In the genomic region with DNA sequence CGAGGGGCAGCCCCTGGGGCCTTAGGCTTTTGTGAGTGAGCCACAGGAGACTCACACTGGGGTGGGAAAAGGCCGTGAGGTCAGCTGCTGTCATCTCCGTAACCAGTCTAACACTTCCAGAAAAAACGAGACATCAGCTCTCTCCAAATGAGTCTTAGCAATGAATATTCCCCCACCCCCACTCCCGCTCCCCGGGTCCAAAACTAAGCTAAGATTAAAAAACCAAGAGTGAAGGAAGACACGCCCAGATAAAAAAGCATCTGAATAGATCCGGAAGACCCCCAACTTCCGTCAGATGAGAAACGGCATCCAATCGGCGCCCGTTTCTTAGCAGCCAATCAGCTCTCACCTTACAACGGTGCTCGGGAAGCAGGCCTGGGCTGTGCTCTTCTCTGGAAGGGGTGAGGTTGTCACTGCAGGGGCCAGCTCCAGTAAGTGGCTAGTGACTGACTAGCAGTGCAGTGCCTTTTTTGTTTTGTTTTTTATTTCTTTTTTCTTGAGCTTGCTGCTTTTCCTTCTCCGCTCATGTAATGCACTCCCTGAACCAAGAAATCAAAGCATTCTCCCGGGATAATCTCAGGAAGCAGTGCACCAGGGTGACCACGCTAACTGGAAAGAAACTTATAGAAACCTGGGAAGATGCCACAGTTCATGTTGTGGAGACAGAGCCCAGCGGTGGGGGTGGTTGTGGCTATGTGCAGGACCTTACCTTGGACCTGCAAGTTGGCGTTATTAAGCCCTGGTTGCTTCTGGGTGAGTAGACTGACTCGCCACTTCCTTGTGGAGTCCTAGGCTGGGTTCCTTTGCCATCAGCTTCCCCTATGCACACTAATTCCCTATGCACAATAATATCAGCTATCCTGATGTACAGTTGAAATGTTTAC, we compare ENCODE assay signal across 8 mouse cellular contexts. TPM values are rescaled to one million over a fixed set of nuclear protein-coding genes. Genes with fewer than 3 reads are reported as not detected.
DNase-seq lines count a peak whose midpoint lies in the region; ATAC-seq lines count a peak whose summit lies in the region.

A gene (plus strand): TSS at position 192 of the 884 bp plus-strand sequence.
A gene (plus strand): TSS at position 383 of the 884 bp plus-strand sequence.

- peak within 1 kb of the TSS; percentile 84 for H3K4me2 ChIP-seq in hindbrain, embryonic 16.5 days (ENCODE audit: low read length)

- no peaks in the 10 kb centered on the region for H3K27me3 ChIP-seq in hindbrain, embryonic 16.5 days (replicated peaks; ENCODE audit: control insufficient read depth, insufficient read depth, low read length)

- peak; percentile 99 for ATAC-seq in hindbrain, embryonic 16.5 days

- peak within 1 kb of the TSS; percentile 82 for H3K27ac ChIP-seq in hindbrain, embryonic 16.5 days (ENCODE audit: low read depth, low read length)
- H3K27ac ChIP-seq in macrophage, result peak within 1 kb of the TSS; percentile 63

- 2% methylated on average over 21 of the region's 21 CpGs for WGBS in hindbrain, embryonic 16.5 days
- 2% methylated on average over 21 of the region's 21 CpGs for WGBS in macrophage (ENCODE audit: missing documents)

- H3K4me3 ChIP-seq in hindbrain, embryonic 16.5 days (ENCODE audit: low read length), result peak within 1 kb of the TSS; percentile 64
- peak within 1 kb of the TSS; percentile 85 for H3K4me3 ChIP-seq in macrophage (ENCODE audit: inconsistent target)

- H3K79me2 ChIP-seq in macrophage (ENCODE audit: inconsistent target), result no peaks in the 10 kb centered on the region

- peak; percentile 95 for DNase-seq in R1 (ENCODE audit: low read depth, low spot score)
- DNase-seq in cerebellum, postnatal 25 days, result peak; percentile 97
- DNase-seq in frontal cortex, postnatal 36 days (ENCODE audit: low spot score in 2 of 2), result peak; percentile 95 to 98
- DNase-seq in left cerebral cortex, adult 18-20 months (ENCODE audit: low spot score in 2 of 2), result peak; percentile 97 to 98
- peak; percentile 96 for DNase-seq in right cerebral cortex, adult 18-20 months
- peak; percentile 58 for DNase-seq in urinary bladder, postnatal 10 days (ENCODE audit: low spot score)

- 0 out of 2 replicates have a peak, but pooled peaks cover 2% of the 10 kb centered on the region for H3K36me3 ChIP-seq in hindbrain, embryonic 16.5 days (ENCODE audit: control insufficient read depth, insufficient read depth, low read length)
- H3K36me3 ChIP-seq in macrophage (ENCODE audit: inconsistent target), result no peaks in the 10 kb centered on the region

- peaks cover 9% of the 10 kb centered on the region for H3K4me1 ChIP-seq in hindbrain, embryonic 16.5 days (ENCODE audit: control insufficient read depth, insufficient read depth, low read depth, low read length)

- peak within 1 kb of the TSS; percentile 78 for H3K9ac ChIP-seq in hindbrain, embryonic 16.5 days (ENCODE audit: low read depth, low read length)

- H3K9me3 ChIP-seq in hindbrain, embryonic 16.5 days (ENCODE audit: control insufficient read depth, low read length), result no peaks in the 10 kb centered on the region

RNA-seq across cellular contexts. Expression of the first gene that starts in this region (rescaled TPM):
- 15.4 and 15.7 TPM in 2 replicates for polyA plus RNA-seq in hindbrain, embryonic 16.5 days (2015; fragmentation: Nextera tagmentation; extraction: Ambion mirVana)
- total RNA-seq in left cerebral cortex, adult 18-20 months (2021), result 10 to 100 TPM; 21.2 to 24.7 TPM
- total RNA-seq in macrophage (2018; cell fraction: chromatin; rRNA removed), result 10 to 100 TPM in 8 of 26 experiments, 1 to 10 TPM in 16, under 1 TPM in 2; 0.74 to 17.1 (median 5.6) TPM
- total RNA-seq in macrophage (2018; cell fraction: cytosol; rRNA removed), result 10 to 100 TPM in 3 of 26 experiments, 1 to 10 TPM in 23; 3.8 to 10.6 (median 7.9) TPM
- total RNA-seq in macrophage (2018; cell fraction: nucleus; rRNA removed), result 10 to 100 TPM in 7 of 26 experiments, 1 to 10 TPM in 19; 1.4 to 19.3 (median 6.2) TPM
- 5.4 to 13.4 TPM (median 5.9 TPM) in 3 replicates for polyA plus RNA-seq in macrophage (2018)

RNA-seq across cellular contexts. Expression of the second gene that starts in this region (rescaled TPM):
- 51.7 and 53.7 TPM in 2 replicates for polyA plus RNA-seq in hindbrain, embryonic 16.5 days (2015; fragmentation: Nextera tagmentation; extraction: Ambion mirVana)
- total RNA-seq in left cerebral cortex, adult 18-20 months (2021), result 10 to 100 TPM; 15.8 to 17.1 TPM
- 10 to 100 TPM in 5 of 26 experiments, 1 to 10 TPM in 21; 1.5 to 15.2 (median 7.4) TPM for total RNA-seq in macrophage (2018; cell fraction: chromatin; rRNA removed)
- total RNA-seq in macrophage (2018; cell fraction: cytosol; rRNA removed), result 10 to 100 TPM in 8 of 26 experiments, 1 to 10 TPM in 18; 4.7 to 11.6 (median 9.1) TPM
- 10 to 100 TPM in 6 of 26 experiments, 1 to 10 TPM in 20; 2.4 to 17.2 (median 5.0) TPM for total RNA-seq in macrophage (2018; cell fraction: nucleus; rRNA removed)
- 8.5 to 19.1 TPM (median 17.6 TPM) in 3 replicates for polyA plus RNA-seq in macrophage (2018)

Comparison
In these comparisons a context has a peak if more than half of its experiments do, and no peak if none do; other contexts are left out.
1. Peak in every context shown above with its lines: DNase-seq, ATAC-seq, H3K4me3 ChIP-seq and H3K27ac ChIP-seq.